Mouse (Mus musculus) urinary bladder, adult 2 months (tissue): Measurements from ENCODE around the gene Fate1. TPM values are rescaled to one million over a fixed set of nuclear protein-coding genes. Genes with fewer than 3 reads are reported as not detected.

Experiments used
- polyA plus RNA-seq: library from polyadenylated mRNA; depleted of rRNA; stranded (reverse); fragments of >200 nt; gene quantifications from 2 replicates; pipeline ENCODE4 v1.2.3, GENCODE M21; 2012; rRNA removed

The Fate1 gene
- polyA plus RNA-seq, 1 experiment = 0.21 TPM

Other genes with a start within 250 kb of the Fate1 start
- 14.2 and 15.2 TPM in 2 replicates for gene Vma21, start 157.1 kb upstream of the Fate1 start, polyA plus RNA-seq
- 0.50 and 0.55 TPM in 2 replicates for gene Gm1141, start 52.0 kb upstream of the Fate1 start, polyA plus RNA-seq
- 10.2 and 11.1 TPM in 2 replicates for gene Prrg3, start 10.4 kb upstream of the Fate1 start, polyA plus RNA-seq
- 0.15 and 0.16 TPM in 2 replicates for gene Cnga2, start 18.9 kb downstream of the Fate1 start, polyA plus RNA-seq
- not detected in 2 replicates for gene Magea4, start 249.0 kb downstream of the Fate1 start, polyA plus RNA-seq